Mouse (Mus musculus) left cerebral cortex, adult 8-10 months (tissue): ENCODE measurements around the gene Lrrc17. TPM values are rescaled to one million over a fixed set of nuclear protein-coding genes. Genes with fewer than 3 reads are reported as not detected.
"Not testable (repeated sequence)": the region's sequence is repeated elsewhere in the genome, so short reads cannot be mapped to it uniquely, and the experiment has no call there.

ENCODE experiments used
- DNase-seq, 2 experiments: peaks; one replicate each; pipeline ENCODE4 v3.0.0; 2022; ENCODE audit warnings: low spot score in 2 of 2
- total RNA-seq, 4 experiments: library from RNA; stranded (reverse); gene quantifications; 2 replicates each; pipeline ENCODE4 v1.2.4; 2022

Gene Lrrc17
- total RNA-seq, 4 experiments from 2014 or later, result 0.44 to 0.93 (median 0.54) TPM

GRCm38 (mm10) chr5:21599961-21600360 is 56.6 kb downstream of the Lrrc17 start:
- no peak for DNase-seq

GRCm38 (mm10) chr5:21605936-21606335 is 62.6 kb downstream of the Lrrc17 start:
- DNase-seq, result no peak

GRCm38 (mm10) chr5:21608311-21609304 is 65.2 kb downstream of the Lrrc17 start:
- DNase-seq, result peak; percentile 10 to 43

GRCm38 (mm10) chr5:21610996-21611395 is 67.6 kb downstream of the Lrrc17 start:
- DNase-seq, result no peak

- DNase-seq, result not testable (repeated sequence)
Observed at GRCm38 (mm10) chr5:21614299-21614698, 70.9 kb downstream of the Lrrc17 start.

GRCm38 (mm10) chr5:21616450-21617009 is 73.2 kb downstream of the Lrrc17 start:
- no peak for DNase-seq

Other genes with a start within 250 kb of the Lrrc17 start
- 1 to 10 TPM; 1.5 to 3.0 (median 2.0) TPM for gene Fgl2, start 170.9 kb upstream of the Lrrc17 start, total RNA-seq
- under 1 TPM; 0.09 to 0.44 (median 0.38) TPM for gene Ccdc146, start 118.9 kb upstream of the Lrrc17 start, total RNA-seq
- 10 to 100 TPM; 12.7 to 13.4 (median 12.7) TPM for gene Fam185a, start 118.6 kb upstream of the Lrrc17 start, total RNA-seq
- gene Fbxl13, start 102.1 kb downstream of the Lrrc17 start, total RNA-seq, result under 1 TPM; 0.23 to 0.70 (median 0.32) TPM
- gene Armc10, start 102.3 kb downstream of the Lrrc17 start, total RNA-seq, result 10 to 100 TPM; 20.0 to 21.6 (median 20.7) TPM
- 10 to 100 TPM; 11.6 to 13.2 (median 12.2) TPM for gene Napepld, start 157.8 kb downstream of the Lrrc17 start, total RNA-seq
- gene Pmpcb, start 193.6 kb downstream of the Lrrc17 start, total RNA-seq, result 10 to 100 TPM; 58.6 to 77.1 (median 69.3) TPM
- 10 to 100 TPM; 33.9 to 37.9 (median 37.5) TPM for gene Dnajc2, start 241.7 kb downstream of the Lrrc17 start, total RNA-seq
- 100 to 1,000 TPM; 116 to 122 (median 118) TPM for gene Psmc2, start 241.7 kb downstream of the Lrrc17 start, total RNA-seq